Mouse (Mus musculus): ENCODE results near the gene Olfr786. TPM values are rescaled to one million over a fixed set of nuclear protein-coding genes. Genes with fewer than 3 reads are reported as not detected.

Olfr786 gene
- not detected in 2 replicates for polyA plus RNA-seq (2015; fragmentation: Nextera tagmentation; extraction: Ambion mirVana)

DNA sequence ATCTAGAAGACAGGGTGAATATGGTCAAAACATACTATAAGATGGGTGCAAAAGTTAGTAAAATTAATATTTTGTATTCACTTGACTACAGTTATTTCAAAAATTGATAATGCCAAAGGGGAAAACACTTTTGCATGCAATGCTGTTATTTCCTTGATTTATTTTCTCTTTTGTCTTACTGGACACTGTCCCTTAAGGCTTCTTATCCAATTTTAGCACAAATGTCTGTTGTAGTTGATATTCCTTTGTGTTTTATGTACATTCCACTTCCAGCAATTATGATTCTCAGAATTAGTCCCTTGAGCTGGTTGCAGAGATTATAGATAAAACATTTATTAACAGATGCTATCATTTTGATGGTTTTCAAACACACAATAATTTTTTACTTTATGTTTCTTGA lies at the start of gene Olfr786:
Olfr786 (plus strand) TSS at position 301 of the 400 bp plus-strand sequence.
- H3K4me3 ChIP-seq (replicated peaks), result no peak within 1 kb of the TSS
- no peaks in the 10 kb centered on the region for H3K36me3 ChIP-seq
- no peak within 1 kb of the TSS for H3K4me2 ChIP-seq (replicated peaks)
- no peak within 1 kb of the TSS for H3K27ac ChIP-seq
- no peaks in the 10 kb centered on the region for H3K9me3 ChIP-seq
- H3K27me3 ChIP-seq, result no peaks in the 10 kb centered on the region
- no peak for ATAC-seq
- H3K9ac ChIP-seq (replicated peaks), result no peak within 1 kb of the TSS
- no peaks in the 10 kb centered on the region for H3K4me1 ChIP-seq (replicated peaks)

GRCm38 (mm10) chr10:129383783-129384182 lies 43.3 kb upstream of the Olfr786 start, which contains the start of gene Olfr784:
Gene Olfr784 (plus strand): TSS chr10:129384083.
- no peaks in the 10 kb centered on the region for H3K27me3 ChIP-seq
- H3K9me3 ChIP-seq, result no peaks in the 10 kb centered on the region
- no peaks in the 10 kb centered on the region for H3K36me3 ChIP-seq
- no peaks in the 10 kb centered on the region for H3K4me1 ChIP-seq (replicated peaks)
- no peak within 1 kb of the TSS for H3K4me3 ChIP-seq (replicated peaks)
- no peak within 1 kb of the TSS for H3K27ac ChIP-seq
- ATAC-seq, result no peak
- no peak within 1 kb of the TSS for H3K9ac ChIP-seq (replicated peaks)
- no peak within 1 kb of the TSS for H3K4me2 ChIP-seq (replicated peaks)

DNA sequence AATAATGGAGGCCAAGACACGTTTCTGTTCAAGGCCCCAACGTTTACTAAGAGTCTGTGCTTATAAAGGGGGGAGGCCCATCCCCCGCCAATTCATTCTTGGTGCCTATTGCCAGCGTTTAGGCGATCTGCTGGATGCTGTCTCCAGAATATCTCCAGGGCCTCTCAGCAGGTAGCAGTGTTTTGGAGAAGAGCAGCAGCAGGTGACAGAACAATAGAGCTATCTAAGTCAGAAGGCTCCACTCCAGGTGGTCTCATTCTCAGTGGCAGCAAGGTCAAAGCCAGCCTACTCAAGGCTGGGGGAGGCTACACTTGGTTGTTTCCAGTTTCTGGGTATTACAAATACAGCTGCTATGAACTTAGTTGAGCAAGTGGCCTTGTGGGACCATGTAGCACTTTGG lies 26.2 kb upstream of the Olfr786 start:
- Histone ChIP-seq H3K9me3 (no peaks in the 10 kb centered on the region), H3K36me3 (no peaks in the 10 kb centered on the region), H3K4me2 (replicated peaks) (no peak overlapping the region), H3K9ac (replicated peaks) (no peak overlapping the region), H3K4me3 (replicated peaks) (no peak overlapping the region), H3K4me1 (replicated peaks) (no peaks in the 10 kb centered on the region), H3K27ac (no peak overlapping the region), H3K27me3 (no peaks in the 10 kb centered on the region)
- no peak for ATAC-seq
- 51% methylated on average over 5 of the region's 5 CpGs for WGBS

GRCm38 (mm10) chr10:129405126-129405525 lies 22.0 kb upstream of the Olfr786 start, which contains the start of gene Olfr785:
Gene Olfr785 (plus strand): TSS chr10:129405426.
- no peak for ATAC-seq
- no peaks in the 10 kb centered on the region for H3K4me1 ChIP-seq (replicated peaks)

GRCm38 (mm10) chr10:129461562-129461961 lies 34.5 kb downstream of the Olfr786 start, which contains the start of gene Olfr787:
Gene Olfr787 (plus strand): TSS chr10:129461862.
- Histone ChIP-seq H3K27ac (no peak within 1 kb of the TSS), H3K9ac (replicated peaks) (no peak within 1 kb of the TSS), H3K4me2 (replicated peaks) (no peak within 1 kb of the TSS), H3K27me3 (no peaks in the 10 kb centered on the region), H3K4me1 (replicated peaks) (no peaks in the 10 kb centered on the region), H3K9me3 (no peaks in the 10 kb centered on the region), H3K36me3 (no peaks in the 10 kb centered on the region), H3K4me3 (replicated peaks) (no peak within 1 kb of the TSS)
- WGBS, result 87% methylated on average over 3 of the region's 3 CpGs
- ATAC-seq, result no peak

More at GRCm38 (mm10) chr10:129405126-129405525, 22.0 kb upstream of the Olfr786 start, which contains the start of gene Olfr785:
- Histone ChIP-seq H3K4me2 (replicated peaks) (no peak within 1 kb of the TSS), H3K9ac (replicated peaks) (no peak within 1 kb of the TSS), H3K27me3 (no peaks in the 10 kb centered on the region), H3K4me3 (replicated peaks) (no peak within 1 kb of the TSS), H3K9me3 (no peaks in the 10 kb centered on the region), H3K27ac (no peak within 1 kb of the TSS), H3K36me3 (no peaks in the 10 kb centered on the region)
- WGBS, result 80% methylated on average over 2 of the region's 2 CpGs

DNA sequence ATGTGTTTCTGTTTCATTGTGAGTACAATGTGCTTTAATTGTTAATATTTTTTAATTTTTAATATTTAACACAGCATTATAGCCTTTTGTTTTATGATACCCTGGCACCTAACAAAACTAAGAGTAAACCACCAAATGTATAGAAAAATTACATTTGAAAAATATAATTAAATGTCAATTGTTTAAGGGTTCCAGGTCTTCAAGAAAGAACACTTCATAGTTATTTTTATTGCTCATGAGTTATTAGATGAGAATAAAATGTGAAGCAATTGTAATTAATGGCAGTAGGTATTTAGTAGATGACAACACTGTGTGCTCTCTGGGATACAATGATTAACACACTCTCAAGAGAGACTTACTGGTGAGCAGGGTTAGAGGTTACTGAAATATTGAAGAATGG lies 43.6 kb downstream of the Olfr786 start, which contains the start of gene Olfr788:
Olfr788 (plus strand) TSS at position 301 of the 400 bp plus-strand sequence.
- H3K4me1 ChIP-seq (replicated peaks), result peaks cover 5% of the 10 kb centered on the region
- H3K9ac ChIP-seq (replicated peaks), result no peak within 1 kb of the TSS
- no peak within 1 kb of the TSS for H3K4me2 ChIP-seq (replicated peaks)
- ATAC-seq, result no peak
- H3K4me3 ChIP-seq (replicated peaks), result no peak within 1 kb of the TSS
- no peaks in the 10 kb centered on the region for H3K27me3 ChIP-seq
- no peaks in the 10 kb centered on the region for H3K9me3 ChIP-seq
- no peak within 1 kb of the TSS for H3K27ac ChIP-seq
- H3K36me3 ChIP-seq, result no peaks in the 10 kb centered on the region

DNA sequence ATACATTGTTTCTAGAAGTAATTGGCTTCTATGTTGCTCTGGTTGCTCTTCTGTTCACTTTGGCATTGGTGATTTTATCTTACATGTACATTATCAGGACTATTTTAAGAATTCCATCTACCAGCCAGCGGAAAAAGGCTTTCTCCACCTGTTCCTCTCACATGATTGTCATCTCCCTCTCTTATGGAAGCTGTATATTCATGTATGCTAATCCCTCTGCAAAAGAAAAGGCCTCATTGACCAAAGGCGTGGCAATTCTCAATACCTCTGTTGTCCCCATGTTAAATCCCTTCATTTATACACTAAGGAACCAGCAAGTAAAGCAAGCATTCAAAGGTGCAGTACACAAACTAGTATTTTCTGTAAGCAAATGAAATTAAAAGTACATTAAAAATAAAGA lies 46.1 kb downstream of the Olfr786 start:
- no peak overlapping the region for H3K27ac ChIP-seq
- no peak overlapping the region for H3K4me3 ChIP-seq (replicated peaks)
- 32% methylated on average over 2 of the region's 2 CpGs for WGBS
- peaks cover 5% of the 10 kb centered on the region for H3K4me1 ChIP-seq (replicated peaks)
- H3K9me3 ChIP-seq, result no peaks in the 10 kb centered on the region
- H3K36me3 ChIP-seq, result no peaks in the 10 kb centered on the region
- 0 out of 2 replicates have a peak, but pooled peaks have one; percentile 53 for ATAC-seq
- H3K9ac ChIP-seq (replicated peaks), result no peak overlapping the region
- no peaks in the 10 kb centered on the region for H3K27me3 ChIP-seq
- no peak overlapping the region for H3K4me2 ChIP-seq (replicated peaks)

DNA sequence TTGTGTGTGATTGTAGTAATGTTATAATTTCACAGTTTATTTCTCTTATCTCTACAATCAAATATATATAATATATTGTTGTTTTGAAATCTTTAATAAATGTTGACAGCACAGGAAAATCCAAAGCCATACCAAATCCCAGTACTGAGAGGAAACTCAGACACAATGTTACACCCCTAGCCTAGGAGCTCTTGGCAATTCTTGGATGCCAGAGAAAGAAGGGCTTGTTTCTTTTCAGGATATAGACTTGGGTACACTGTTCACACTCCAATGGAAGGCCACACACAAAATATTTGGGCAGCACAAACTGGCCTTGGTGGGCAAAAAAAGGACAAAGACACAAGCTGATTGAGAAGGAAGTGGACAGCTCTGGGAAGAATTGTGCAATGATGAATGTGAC lies 46.6 kb downstream of the Olfr786 start:
- Histone ChIP-seq H3K9ac (replicated peaks) (no peak overlapping the region), H3K36me3 (no peaks in the 10 kb centered on the region), H3K4me3 (replicated peaks) (no peak overlapping the region), H3K27me3 (no peaks in the 10 kb centered on the region), H3K4me1 (replicated peaks) (peaks cover 5% of the 10 kb centered on the region), H3K9me3 (no peaks in the 10 kb centered on the region), H3K4me2 (replicated peaks) (no peak overlapping the region), H3K27ac (no peak overlapping the region)
- ATAC-seq, result no peak; the same call in 1 of the 2 replicates

DNA sequence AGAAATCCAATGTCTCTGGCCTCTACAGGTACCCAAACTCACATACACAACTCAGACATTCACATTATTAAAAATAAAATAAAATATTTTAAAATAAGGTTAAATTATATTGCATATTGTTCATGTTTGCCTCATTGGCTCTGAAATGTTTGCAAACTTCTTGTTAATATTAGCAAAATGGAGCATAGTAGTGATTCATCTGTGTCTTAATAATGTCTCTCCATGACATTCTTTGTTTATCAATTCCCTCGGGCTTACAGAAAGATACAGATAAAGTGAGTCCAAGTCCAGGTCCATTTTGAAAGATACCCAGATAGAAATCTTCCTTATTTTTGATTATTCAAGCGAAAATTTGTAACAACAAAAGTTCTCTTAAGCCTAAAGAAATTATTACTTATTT lies 57.3 kb downstream of the Olfr786 start, which contains the start of gene Olfr789:
Olfr789 (plus strand) TSS at position 301 of the 400 bp plus-strand sequence.
- no peak within 1 kb of the TSS for H3K4me2 ChIP-seq (replicated peaks)
- no peak within 1 kb of the TSS for H3K9ac ChIP-seq (replicated peaks)
- no peaks in the 10 kb centered on the region for H3K4me1 ChIP-seq (replicated peaks)
- no peak within 1 kb of the TSS for H3K27ac ChIP-seq
- ATAC-seq, result no peak
- no peaks in the 10 kb centered on the region for H3K27me3 ChIP-seq
- H3K9me3 ChIP-seq, result no peaks in the 10 kb centered on the region
- no peaks in the 10 kb centered on the region for H3K36me3 ChIP-seq
- no peak within 1 kb of the TSS for H3K4me3 ChIP-seq (replicated peaks)
- WGBS, result 75% methylated on average over 2 of the region's 2 CpGs

Other genes with a start within 250 kb of the Olfr786 start
- not detected in 2 replicates for gene Olfr772, start 249.4 kb upstream of the Olfr786 start, polyA plus RNA-seq (2015; fragmentation: Nextera tagmentation; extraction: Ambion mirVana)
- gene Olfr773, start 239.9 kb upstream of the Olfr786 start, polyA plus RNA-seq (2015; fragmentation: Nextera tagmentation; extraction: Ambion mirVana), result not detected in 2 replicates
- not detected in 2 replicates for gene Olfr774, start 191.1 kb upstream of the Olfr786 start, polyA plus RNA-seq (2015; fragmentation: Nextera tagmentation; extraction: Ambion mirVana)
- not detected in 2 replicates for gene Olfr775, start 178.9 kb upstream of the Olfr786 start, polyA plus RNA-seq (2015; fragmentation: Nextera tagmentation; extraction: Ambion mirVana)
- gene Olfr776, start 168.2 kb upstream of the Olfr786 start, polyA plus RNA-seq (2015; fragmentation: Nextera tagmentation; extraction: Ambion mirVana), result not detected in 2 replicates
- not detected in 2 replicates for gene Olfr777, start 155.8 kb upstream of the Olfr786 start, polyA plus RNA-seq (2015; fragmentation: Nextera tagmentation; extraction: Ambion mirVana)
- gene Olfr780, start 109.2 kb upstream of the Olfr786 start, polyA plus RNA-seq (2015; fragmentation: Nextera tagmentation; extraction: Ambion mirVana), result not detected in 2 replicates
- gene Olfr781, start 98.5 kb upstream of the Olfr786 start, polyA plus RNA-seq (2015; fragmentation: Nextera tagmentation; extraction: Ambion mirVana), result not detected in 2 replicates
- gene Olfr782, start 78.5 kb upstream of the Olfr786 start, polyA plus RNA-seq (2015; fragmentation: Nextera tagmentation; extraction: Ambion mirVana), result not detected in 2 replicates
- 0.08 TPM in 1 of 2 replicates, not detected in the other for gene Olfr784, start 43.2 kb upstream of the Olfr786 start, polyA plus RNA-seq (2015; fragmentation: Nextera tagmentation; extraction: Ambion mirVana)
- gene Olfr785, start 21.9 kb upstream of the Olfr786 start, polyA plus RNA-seq (2015; fragmentation: Nextera tagmentation; extraction: Ambion mirVana), result not detected in 2 replicates
- gene Olfr787, start 34.6 kb downstream of the Olfr786 start, polyA plus RNA-seq (2015; fragmentation: Nextera tagmentation; extraction: Ambion mirVana), result not detected in 2 replicates
- not detected in 2 replicates for gene Olfr788, start 43.7 kb downstream of the Olfr786 start, polyA plus RNA-seq (2015; fragmentation: Nextera tagmentation; extraction: Ambion mirVana)
- gene Olfr789, start 57.4 kb downstream of the Olfr786 start, polyA plus RNA-seq (2015; fragmentation: Nextera tagmentation; extraction: Ambion mirVana), result not detected in 2 replicates
- not detected in 2 replicates for gene Olfr790, start 71.2 kb downstream of the Olfr786 start, polyA plus RNA-seq (2015; fragmentation: Nextera tagmentation; extraction: Ambion mirVana)
- gene Olfr791, start 94.5 kb downstream of the Olfr786 start, polyA plus RNA-seq (2015; fragmentation: Nextera tagmentation; extraction: Ambion mirVana), result not detected in 2 replicates
- gene Olfr792, start 111.9 kb downstream of the Olfr786 start, polyA plus RNA-seq (2015; fragmentation: Nextera tagmentation; extraction: Ambion mirVana), result not detected in 2 replicates
- not detected in 2 replicates for gene Olfr794, start 140.3 kb downstream of the Olfr786 start, polyA plus RNA-seq (2015; fragmentation: Nextera tagmentation; extraction: Ambion mirVana)
- not detected in 2 replicates for gene Olfr796, start 185.3 kb downstream of the Olfr786 start, polyA plus RNA-seq (2015; fragmentation: Nextera tagmentation; extraction: Ambion mirVana)
- gene Olfr798, start 200.6 kb downstream of the Olfr786 start, polyA plus RNA-seq (2015; fragmentation: Nextera tagmentation; extraction: Ambion mirVana), result not detected in 2 replicates
- gene Olfr799, start 210.2 kb downstream of the Olfr786 start, polyA plus RNA-seq (2015; fragmentation: Nextera tagmentation; extraction: Ambion mirVana), result not detected in 2 replicates
- not detected in 2 replicates for gene Olfr800, start 230.4 kb downstream of the Olfr786 start, polyA plus RNA-seq (2015; fragmentation: Nextera tagmentation; extraction: Ambion mirVana)
- gene Olfr801, start 246.6 kb downstream of the Olfr786 start, polyA plus RNA-seq (2015; fragmentation: Nextera tagmentation; extraction: Ambion mirVana), result not detected in 2 replicates